Mouse (Mus musculus): Measurements from ENCODE around the gene Tdrd6.

DNA sequence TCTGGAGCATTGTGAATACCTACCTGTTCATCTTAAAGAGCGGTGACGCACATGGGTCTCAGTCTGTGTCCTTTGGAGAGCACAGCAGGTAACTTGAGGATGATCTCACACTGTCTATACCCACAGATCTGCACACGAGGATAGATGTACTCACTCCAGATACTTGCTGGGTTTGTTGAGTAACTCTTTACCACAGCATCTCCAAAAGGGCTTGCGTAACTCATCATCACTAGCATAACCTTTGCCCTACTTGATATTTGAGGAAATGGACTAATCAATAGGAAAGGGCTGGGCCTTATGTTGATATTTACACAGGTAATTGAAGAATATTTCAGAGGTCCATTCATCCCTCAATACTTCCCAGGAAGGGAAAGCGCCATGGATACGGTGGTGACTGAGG lies 40.3 kb downstream of the Tdrd6 start:
- TF ChIP-seq GATA1 (IDR thresholded peaks at IDR 0.05; ENCODE audit: low read length) (no peak), TAL1 (IDR thresholded peaks at IDR 0.05; ENCODE audit: low read length) (no peak)

Data from erythroblast, embryonic 14.5 days (primary cell).